Mouse (Mus musculus) small intestine, adult 2 months (tissue): ENCODE data around the gene Lig1. TPM values are rescaled to one million over a fixed set of nuclear protein-coding genes. Genes with fewer than 3 reads are reported as not detected.

Experiments
- H3K27ac ChIP-seq: fragments of 200-500 bp; 2 replicates; pipeline ENCODE4 v1.5.1; 2012; ENCODE audit warnings: low read depth, low read length, control low read depth, inconsistent platforms; ENCODE audit not compliant: insufficient read depth
- H3K27me3 ChIP-seq: fragments of 200-500 bp; 2 replicates; pipeline ENCODE4 v1.6.1; 2012; ENCODE audit warnings: mild to moderate bottlenecking, moderate library complexity, low read length, inconsistent platforms; ENCODE audit not compliant: control insufficient read depth, insufficient read depth
- H3K36me3 ChIP-seq: fragments of 200-500 bp; 2 replicates; pipeline ENCODE4 v1.6.1; 2012; ENCODE audit warnings: mild to moderate bottlenecking, low read length, control low read depth, inconsistent platforms; ENCODE audit not compliant: control insufficient read depth, insufficient read depth
- H3K4me1 ChIP-seq: fragments of 200-500 bp; 2 replicates; pipeline ENCODE4 v1.6.1; 2012; ENCODE audit warnings: low read length, inconsistent platforms, mixed read lengths; ENCODE audit not compliant: control insufficient read depth, insufficient read depth, insufficient read length
- H3K4me3 ChIP-seq: fragments of 200-500 bp; 2 replicates; pipeline ENCODE4 v1.5.1; 2012; ENCODE audit warnings: low read depth, mild to moderate bottlenecking, control low read depth, inconsistent platforms, low read length, moderate library complexity
- CTCF ChIP-seq: fragments of 200-500 bp; IDR thresholded peaks from 2 replicates; pipeline ENCODE4 v1.5.1; 2012; ENCODE audit warnings: low read depth, mild to moderate bottlenecking, control low read depth, inconsistent platforms, low read length, moderate library complexity, mixed read lengths; ENCODE audit not compliant: insufficient replicate concordance, insufficient read length; ENCODE audit errors: extremely low read depth
- POLR2A ChIP-seq: fragments of 200-500 bp; IDR thresholded peaks from 2 replicates; pipeline ENCODE4 v1.6.1; 2012; ENCODE audit warnings: low read depth, mild to moderate bottlenecking, control low read depth, inconsistent platforms, low read length, moderate library complexity
- WGBS: fragments of 180-500 bp; shearing (Covaris S2); methylation state at CpG from one replicate; pipeline ENCODE4 v1.1.7; 2018; 5-methylcytosine and 5-hydroxymethylcytosine counted together
- polyA plus RNA-seq: library from polyadenylated mRNA; depleted of rRNA; stranded (reverse); fragments of >200 nt; gene quantifications from 2 replicates; pipeline ENCODE4 v1.2.3, GENCODE M21; 2012; rRNA removed

Gene Lig1
- polyA plus RNA-seq, 1 experiment = 10.1 TPM

DNA sequence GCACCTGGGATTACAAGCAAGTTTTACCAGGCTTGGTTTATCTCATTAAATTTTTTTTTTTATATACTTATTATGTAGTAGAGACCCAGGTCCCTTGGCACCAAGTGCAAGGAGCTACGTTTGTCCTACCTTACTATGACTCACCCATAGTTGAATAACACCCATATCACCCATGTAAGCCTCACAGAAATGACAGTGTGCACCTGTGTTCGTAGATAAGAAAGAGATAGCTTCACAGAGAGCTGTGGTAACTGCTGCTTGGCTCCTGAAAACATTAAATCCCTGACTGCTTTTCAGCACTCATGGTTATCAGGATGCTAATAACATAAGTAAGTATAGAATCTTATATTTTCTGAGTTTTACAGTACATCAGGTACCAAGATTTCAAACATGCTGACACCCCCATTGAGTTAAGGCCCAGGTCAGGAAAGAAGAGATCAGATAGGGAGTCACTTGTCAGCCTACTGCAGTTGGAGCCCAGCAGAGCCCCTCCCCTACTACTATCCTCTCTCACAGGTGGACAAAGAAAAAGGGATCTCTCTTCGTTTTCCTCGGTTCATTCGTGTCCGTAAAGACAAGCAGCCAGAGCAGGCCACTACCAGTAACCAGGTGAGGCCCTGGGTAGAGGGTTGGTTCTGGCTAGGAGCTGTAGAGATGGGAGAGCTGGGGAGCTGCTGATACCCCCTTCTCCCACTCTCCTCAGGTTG, 33.6 kb downstream of the Lig1 start:
- H3K27ac ChIP-seq = no peak overlapping the region
- peaks cover 8% of the 10 kb centered on the region; the same call in 1 of the 2 replicates for H3K4me1 ChIP-seq
- WGBS = 80% methylated on average over 6 of the region's 6 CpGs
- no peak overlapping the region for H3K4me3 ChIP-seq
- H3K27me3 ChIP-seq = no peaks in the 10 kb centered on the region
- H3K36me3 ChIP-seq = peaks cover 7% of the 10 kb centered on the region
- TF ChIP-seq POLR2A (no peak), CTCF (no peak)

DNA sequence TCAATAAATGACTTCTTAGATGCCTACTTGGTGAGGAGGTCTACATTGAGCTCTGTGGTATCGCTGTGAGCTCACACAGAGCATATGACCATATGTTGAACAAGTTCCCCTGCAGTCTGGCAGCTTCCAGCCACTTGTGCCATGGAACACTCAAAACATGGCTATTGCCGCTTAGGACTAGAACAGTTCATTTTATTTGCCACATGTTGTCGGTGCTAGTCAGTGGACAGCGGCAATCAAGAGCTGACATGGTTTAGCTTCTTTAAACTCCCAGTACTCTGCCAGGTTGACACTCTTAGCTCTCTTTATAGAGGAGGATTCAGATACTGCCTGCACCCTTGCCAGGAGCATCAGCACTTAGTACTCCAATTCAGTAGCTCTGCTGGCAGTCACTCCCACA, 34.3 kb downstream of the Lig1 start:
- Histone ChIP-seq H3K4me1 (peaks cover 10% of the 10 kb centered on the region; the same call in 1 of the 2 replicates), H3K4me3 (no peak overlapping the region), H3K27ac (no peak overlapping the region), H3K36me3 (peaks cover 4% of the 10 kb centered on the region), H3K27me3 (no peaks in the 10 kb centered on the region)
- TF ChIP-seq POLR2A (no peak), CTCF (no peak)
- WGBS = 98% methylated on average over 4 of the region's 4 CpGs

DNA sequence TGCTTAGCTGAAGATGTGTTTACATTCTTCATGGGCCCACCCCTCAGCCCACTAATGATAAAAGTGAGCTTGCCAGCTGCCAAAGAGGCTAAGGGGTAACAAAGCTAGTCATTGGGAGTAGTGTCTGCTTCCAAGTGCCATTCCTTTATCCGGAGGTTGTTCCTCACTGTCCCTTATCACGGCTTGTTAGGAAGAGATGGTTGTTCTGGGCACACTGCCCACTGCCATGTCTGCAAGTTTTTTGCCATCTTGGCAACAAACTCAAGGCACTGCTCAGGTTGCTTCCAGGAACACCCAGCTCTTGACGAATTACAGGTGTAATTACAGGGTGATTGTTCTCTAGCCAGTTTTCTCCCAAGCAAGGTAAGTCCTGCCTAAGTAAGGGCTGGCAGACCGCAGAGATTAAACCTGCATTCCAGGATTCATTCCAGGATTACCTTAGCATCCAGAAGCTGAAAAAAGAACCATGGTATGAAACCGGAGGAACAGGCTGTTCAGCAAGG, 37.1 kb downstream of the Lig1 start:
- WGBS = 31% methylated on average over 5 of the region's 5 CpGs
- Histone ChIP-seq H3K27me3 (no peaks in the 10 kb centered on the region), H3K36me3 (no peaks in the 10 kb centered on the region; the same call in 1 of the 2 replicates), H3K27ac (peak overlapping the region; percentile 74), H3K4me3 (no peak overlapping the region), H3K4me1 (peaks cover 10% of the 10 kb centered on the region; the same call in 1 of the 2 replicates)
- TF ChIP-seq POLR2A = no peak
- no peak for TF ChIP-seq CTCF

DNA sequence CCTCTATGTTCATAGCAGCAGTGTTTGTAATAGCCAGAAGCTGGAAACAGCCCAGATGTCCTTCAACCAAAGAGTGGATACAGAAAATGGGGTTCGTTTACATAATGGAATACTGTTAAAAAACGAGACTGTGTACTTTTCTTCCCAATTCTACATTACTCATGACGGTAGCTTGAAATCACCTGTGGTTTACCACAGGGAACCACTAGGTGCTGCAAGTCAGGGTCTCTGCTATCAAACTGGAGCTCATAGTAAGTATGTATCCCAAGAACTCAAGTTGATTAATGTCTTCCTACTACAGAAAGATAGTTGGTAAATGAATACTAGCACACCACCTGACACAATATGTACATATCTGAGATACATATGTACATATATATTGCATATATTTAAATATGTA, 44.3 kb downstream of the Lig1 start:
- 71% methylated on average over 3 of the region's 3 CpGs for WGBS
- H3K27me3 ChIP-seq = no peaks in the 10 kb centered on the region

DNA sequence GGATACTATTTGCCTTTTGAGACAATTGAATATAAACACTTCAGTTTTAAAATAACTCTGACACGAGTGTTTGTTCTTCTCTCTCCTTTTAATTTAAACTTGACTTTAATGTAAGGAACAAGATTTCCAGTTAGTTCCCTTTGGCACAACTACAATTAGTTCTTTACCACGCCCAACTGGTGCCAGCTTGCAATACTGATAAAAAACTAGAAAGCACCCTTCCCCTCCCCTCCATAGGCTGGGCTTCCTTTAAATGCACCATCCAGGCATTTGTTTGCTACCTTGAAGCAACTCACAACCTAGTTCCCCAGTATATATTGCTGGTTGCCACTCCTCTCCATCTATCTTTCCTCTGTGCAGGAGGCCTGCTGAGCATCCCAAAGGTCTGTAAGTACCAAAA, 47.2 kb downstream of the Lig1 start, which contains the start of gene Pla2g4c:
TSS of gene Pla2g4c (plus strand) at position 340 of the 400 bp plus-strand sequence.
- no peak for TF ChIP-seq CTCF
- TF ChIP-seq POLR2A = no peak
- Histone ChIP-seq H3K27me3 (no peaks in the 10 kb centered on the region), H3K4me3 (no peak within 1 kb of the TSS), H3K36me3 (no peaks in the 10 kb centered on the region), H3K4me1 (peaks cover 2% of the 10 kb centered on the region; the same call in 1 of the 2 replicates), H3K27ac (no peak within 1 kb of the TSS)
- WGBS = 24% methylated on average over 2 of the region's 2 CpGs

More for the DNA sequence above, 44.3 kb downstream of the Lig1 start:
- H3K4me3 ChIP-seq = no peak overlapping the region
- H3K27ac ChIP-seq = no peak overlapping the region
- TF ChIP-seq CTCF (no peak), POLR2A (no peak)
- peaks cover 2% of the 10 kb centered on the region; the same call in 1 of the 2 replicates for H3K4me1 ChIP-seq
- no peaks in the 10 kb centered on the region for H3K36me3 ChIP-seq

DNA sequence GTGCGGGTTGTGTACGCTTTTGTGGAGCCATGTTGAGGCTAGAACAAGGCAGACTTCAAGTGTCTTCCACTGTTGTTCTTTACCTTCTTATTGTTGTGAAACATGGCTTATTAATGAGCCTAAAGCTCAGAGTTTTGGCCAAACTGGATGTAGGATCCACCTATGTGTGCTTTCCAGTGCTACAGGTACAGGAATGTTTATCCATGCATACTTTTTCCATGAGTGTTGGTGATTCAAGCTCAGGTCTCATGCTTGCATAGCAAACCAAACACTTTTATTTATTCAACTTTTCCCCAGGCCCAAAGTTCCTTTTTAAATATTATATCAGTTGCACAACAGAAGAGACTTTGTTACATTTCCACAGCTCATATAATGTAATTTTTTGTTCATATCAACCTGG, 53.5 kb downstream of the Lig1 start:
- TF ChIP-seq CTCF (no peak), POLR2A (no peak)
- Histone ChIP-seq H3K4me1 (no peaks in the 10 kb centered on the region), H3K36me3 (no peaks in the 10 kb centered on the region), H3K27ac (no peak overlapping the region), H3K4me3 (no peak overlapping the region), H3K27me3 (no peaks in the 10 kb centered on the region)
- WGBS = 96% methylated on average over 2 of the region's 2 CpGs

DNA sequence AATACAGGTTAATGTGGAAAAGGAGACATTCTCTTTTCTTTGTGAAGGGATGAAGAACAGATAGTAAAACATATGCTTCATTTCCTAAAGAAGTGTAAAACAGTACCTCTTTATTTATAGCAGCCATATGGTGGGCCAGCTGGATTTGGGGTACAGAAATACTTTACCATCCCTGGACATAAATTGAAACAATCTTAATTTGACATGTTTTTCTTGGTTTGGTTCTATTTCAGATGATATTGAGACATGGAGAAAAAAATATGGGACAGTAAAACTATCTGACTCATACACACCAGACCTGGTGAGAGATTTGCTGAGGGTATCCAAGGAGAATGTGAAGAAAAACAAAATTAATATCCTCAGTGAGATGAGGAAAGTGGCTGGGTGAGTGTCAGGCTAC, 78.9 kb downstream of the Lig1 start:
- TF ChIP-seq CTCF (no peak), POLR2A (no peak)
- H3K4me1 ChIP-seq = no peaks in the 10 kb centered on the region
- H3K4me3 ChIP-seq = no peak overlapping the region
- H3K27ac ChIP-seq = no peak overlapping the region
- no peaks in the 10 kb centered on the region for H3K27me3 ChIP-seq
- H3K36me3 ChIP-seq = 0 out of 2 replicates have a peak, but pooled peaks cover 3% of the 10 kb centered on the region

Other genes starting within 250 kb of the Lig1 start
- 58.3 and 102 TPM in 2 replicates for gene Chmp2a, start 242.5 kb upstream of the Lig1 start, polyA plus RNA-seq
- 56.0 and 93.7 TPM in 2 replicates for gene Ube2m, start 239.0 kb upstream of the Lig1 start, polyA plus RNA-seq
- 0.66 and 0.95 TPM in 2 replicates for gene Mzf1, start 222.5 kb upstream of the Lig1 start, polyA plus RNA-seq
- not detected in 2 replicates for gene Vmn1r85, start 182.1 kb upstream of the Lig1 start, polyA plus RNA-seq
- gene Vmn1r86, start 157.4 kb upstream of the Lig1 start, polyA plus RNA-seq = not detected in 2 replicates
- gene Vmn1r87, start 137.1 kb upstream of the Lig1 start, polyA plus RNA-seq = not detected in 2 replicates
- gene Vmn1r88, start 117.7 kb upstream of the Lig1 start, polyA plus RNA-seq = not detected in 2 replicates
- not detected in 2 replicates for gene Vmn1r89, start 64.3 kb upstream of the Lig1 start, polyA plus RNA-seq
- 1.7 and 2.4 TPM in 2 replicates for gene Zswim9, start 1.4 kb downstream of the Lig1 start, polyA plus RNA-seq
- gene Pla2g4c, start 47.4 kb downstream of the Lig1 start, polyA plus RNA-seq = 0.61 and 4.5 TPM in 2 replicates
- gene Cabp5, start 120.8 kb downstream of the Lig1 start, polyA plus RNA-seq = not detected in 2 replicates
- not detected in 2 replicates for gene Bsph1, start 173.6 kb downstream of the Lig1 start, polyA plus RNA-seq